Mouse (Mus musculus) heart, embryonic 10.5 days (tissue): Measurements from ENCODE around the gene Ppp1r9b. TPM values are rescaled to one million over a fixed set of nuclear protein-coding genes. Genes with fewer than 3 reads are reported as not detected.
A peak's percentile ranks its signal among the peaks of the same experiment; 100 is the strongest.
"Not testable (repeated sequence)": the region's sequence is repeated elsewhere in the genome, so short reads cannot be mapped to it uniquely, and the experiment has no call there.

Experiments used
- DNase-seq: peaks from one replicate; pipeline ENCODE4 v3.0.0-alpha.2; 2017; ENCODE audit warnings: low spot score
- H3K27ac ChIP-seq: fragments of 300-500 bp; sonication (generic); 2 replicates; pipeline ENCODE4 v1.5.1; 2016; ENCODE audit warnings: mild to moderate bottlenecking
- H3K27me3 ChIP-seq: fragments of 300-500 bp; sonication (generic); 2 replicates; pipeline ENCODE4 v1.6.1; 2016; ENCODE audit warnings: mild to moderate bottlenecking; ENCODE audit not compliant: poor library complexity, insufficient read depth, severe bottlenecking
- H3K36me3 ChIP-seq: fragments of 300-500 bp; sonication (generic); 2 replicates; pipeline ENCODE4 v1.6.1; 2016; ENCODE audit warnings: mild to moderate bottlenecking, moderate library complexity
- H3K4me1 ChIP-seq: fragments of 300-500 bp; sonication (generic); 2 replicates; pipeline ENCODE4 v1.6.1; 2016; ENCODE audit warnings: mild to moderate bottlenecking
- H3K4me3 ChIP-seq: fragments of 300-500 bp; sonication (generic); 2 replicates; pipeline ENCODE4 v1.5.1; 2016; ENCODE audit warnings: mild to moderate bottlenecking, moderate library complexity
- H3K9me3 ChIP-seq: fragments of 300-500 bp; sonication (generic); 2 replicates; pipeline ENCODE4 v1.6.1; 2016; ENCODE audit warnings: mild to moderate bottlenecking, moderate library complexity
- WGBS: fragments of 180-500 bp; shearing (Covaris S2); methylation state at CpG from one replicate; pipeline ENCODE4 v1.1.7; 2016; 5-methylcytosine and 5-hydroxymethylcytosine counted together
- polyA plus RNA-seq: library from polyadenylated mRNA; unstranded; fragments of >200 nt; fragmentation: Nextera tagmentation; extraction: Ambion mirVana; gene quantifications from 2 replicates; pipeline ENCODE4 v1.2.1, GENCODE M21; 2016

Ppp1r9b gene
- polyA plus RNA-seq, 1 experiment from 2014 or later = 12.5 TPM

GRCm38 (mm10) chr11:94967419-94967818 lies 23.4 kb upstream of the Ppp1r9b start, which contains the start of gene Hils1:
Hils1 (plus strand) TSS chr11:94967593.
- peaks cover 18% of the 10 kb centered on the region for H3K4me1 ChIP-seq
- H3K27ac ChIP-seq = no peak within 1 kb of the TSS
- peaks cover 29% of the 10 kb centered on the region for H3K27me3 ChIP-seq
- H3K4me3 ChIP-seq = no peak within 1 kb of the TSS
- WGBS = 36% methylated on average over 4 of the region's 4 CpGs
- no peaks in the 10 kb centered on the region for H3K9me3 ChIP-seq
- no peaks in the 10 kb centered on the region; the same call in 1 of the 2 replicates for H3K36me3 ChIP-seq
- no peak for DNase-seq

- Histone ChIP-seq H3K36me3 (no peaks in the 10 kb centered on the region; the same call in 1 of the 2 replicates), H3K27me3 (peaks cover 30% of the 10 kb centered on the region), H3K9me3 (no peaks in the 10 kb centered on the region), H3K4me1 (peaks cover 18% of the 10 kb centered on the region), H3K27ac (no peak overlapping the region), H3K4me3 (no peak overlapping the region)
- WGBS = 82% methylated on average over 7 of the region's 7 CpGs
- no peak for DNase-seq
These were observed 22.6 kb upstream of the Ppp1r9b start for GRCm38 (mm10) chr11:94968187-94968586.

GRCm38 (mm10) chr11:94969709-94970108 lies 21.1 kb upstream of the Ppp1r9b start:
- not testable (repeated sequence) for H3K4me3 ChIP-seq, H3K9me3 ChIP-seq, H3K27ac ChIP-seq, DNase-seq, H3K36me3 ChIP-seq
- peaks cover 27% of the 10 kb centered on the region for H3K4me1 ChIP-seq
- H3K27me3 ChIP-seq = peaks cover 28% of the 10 kb centered on the region
- 89% methylated on average over 4 of the region's 4 CpGs for WGBS

GRCm38 (mm10) chr11:94970210-94970943 lies 20.5 kb upstream of the Ppp1r9b start:
- no peak for DNase-seq
- H3K4me3 ChIP-seq = no peak overlapping the region
- no peak overlapping the region for H3K27ac ChIP-seq
- WGBS = 55% methylated on average over 15 of the region's 15 CpGs
- H3K36me3 ChIP-seq = no peaks in the 10 kb centered on the region; the same call in 1 of the 2 replicates
- H3K4me1 ChIP-seq = peaks cover 34% of the 10 kb centered on the region
- H3K27me3 ChIP-seq = peaks cover 28% of the 10 kb centered on the region
- H3K9me3 ChIP-seq = no peaks in the 10 kb centered on the region

- 67% methylated on average over 16 of the region's 16 CpGs for WGBS
- Histone ChIP-seq H3K27ac (peak overlapping the region; percentile 85), H3K36me3 (no peaks in the 10 kb centered on the region; the same call in 1 of the 2 replicates), H3K4me1 (peaks cover 45% of the 10 kb centered on the region), H3K4me3 (peak overlapping the region; percentile 52), H3K9me3 (no peaks in the 10 kb centered on the region), H3K27me3 (peaks cover 28% of the 10 kb centered on the region)
- DNase-seq = no peak
These were observed 18.8 kb upstream of the Ppp1r9b start for GRCm38 (mm10) chr11:94971895-94972615.

GRCm38 (mm10) chr11:94972887-94973286 lies 17.9 kb upstream of the Ppp1r9b start:
- Histone ChIP-seq H3K4me1 (peaks cover 49% of the 10 kb centered on the region), H3K27me3 (peaks cover 28% of the 10 kb centered on the region), H3K27ac (peak overlapping the region; percentile 85), H3K36me3 (no peaks in the 10 kb centered on the region), H3K9me3 (no peaks in the 10 kb centered on the region), H3K4me3 (peak overlapping the region; percentile 52)
- no peak for DNase-seq
- 39% methylated on average over 5 of the region's 5 CpGs for WGBS

GRCm38 (mm10) chr11:94973313-94973712 lies 17.5 kb upstream of the Ppp1r9b start:
- peaks cover 28% of the 10 kb centered on the region for H3K27me3 ChIP-seq
- H3K4me3 ChIP-seq = peak overlapping the region; percentile 52
- H3K27ac ChIP-seq = peak overlapping the region; percentile 85
- no peaks in the 10 kb centered on the region for H3K36me3 ChIP-seq
- H3K9me3 ChIP-seq = no peaks in the 10 kb centered on the region
- DNase-seq = no peak
- peaks cover 53% of the 10 kb centered on the region for H3K4me1 ChIP-seq
- WGBS = 36% methylated on average over 4 of the region's 4 CpGs

GRCm38 (mm10) chr11:94974951-94975350 lies 15.9 kb upstream of the Ppp1r9b start:
- H3K9me3 ChIP-seq = no peaks in the 10 kb centered on the region
- WGBS = 71% methylated on average over 2 of the region's 2 CpGs
- DNase-seq = no peak
- H3K27ac ChIP-seq = peak overlapping the region; percentile 80; the same call in 1 of the 2 replicates
- H3K27me3 ChIP-seq = peaks cover 17% of the 10 kb centered on the region
- H3K4me1 ChIP-seq = peaks cover 69% of the 10 kb centered on the region
- 0 out of 2 replicates have a peak overlapping the region, but pooled peaks have one; percentile 12 for H3K4me3 ChIP-seq
- H3K36me3 ChIP-seq = no peaks in the 10 kb centered on the region

- 48% methylated on average over 5 of the region's 5 CpGs for WGBS
- H3K9me3 ChIP-seq = no peaks in the 10 kb centered on the region
- no peaks in the 10 kb centered on the region for H3K36me3 ChIP-seq
- peaks cover 70% of the 10 kb centered on the region for H3K4me1 ChIP-seq
- H3K27me3 ChIP-seq = peaks cover 14% of the 10 kb centered on the region
- no peak within 1 kb of the TSS for H3K4me3 ChIP-seq
- DNase-seq = no peak
- H3K27ac ChIP-seq = peak within 1 kb of the TSS; percentile 80
These were observed 14.6 kb upstream of the Ppp1r9b start, which contains the start of gene Sgca for GRCm38 (mm10) chr11:94976199-94976598. Sgca (minus strand) TSS chr11:94976327.

GRCm38 (mm10) chr11:94978178-94978915 lies 12.5 kb upstream of the Ppp1r9b start:
- H3K36me3 ChIP-seq = no peaks in the 10 kb centered on the region
- no peaks in the 10 kb centered on the region for H3K27me3 ChIP-seq
- no peaks in the 10 kb centered on the region for H3K9me3 ChIP-seq
- 42% methylated on average over 9 of the region's 9 CpGs for WGBS
- peak overlapping the region; percentile 33 for H3K4me3 ChIP-seq
- H3K4me1 ChIP-seq = peaks cover 52% of the 10 kb centered on the region
- H3K27ac ChIP-seq = peak overlapping the region; percentile 80
- DNase-seq = peak; percentile 63

- peak; percentile 98 for DNase-seq
- H3K4me1 ChIP-seq = peaks cover 46% of the 10 kb centered on the region
- peak overlapping the region; percentile 80 for H3K27ac ChIP-seq
- H3K36me3 ChIP-seq = no peaks in the 10 kb centered on the region
- under 1% methylated on average over 20 of the region's 20 CpGs for WGBS
- peak overlapping the region; percentile 33 for H3K4me3 ChIP-seq
- no peaks in the 10 kb centered on the region for H3K27me3 ChIP-seq
- no peaks in the 10 kb centered on the region for H3K9me3 ChIP-seq
These were observed 11.9 kb upstream of the Ppp1r9b start for GRCm38 (mm10) chr11:94978947-94979346.

- H3K27me3 ChIP-seq = no peaks in the 10 kb centered on the region
- H3K27ac ChIP-seq = peak overlapping the region; percentile 80
- H3K4me3 ChIP-seq = peak overlapping the region; percentile 33
- no peaks in the 10 kb centered on the region for H3K36me3 ChIP-seq
- DNase-seq = peak; percentile 74
- 72% methylated on average over 11 of the region's 11 CpGs for WGBS
- H3K9me3 ChIP-seq = no peaks in the 10 kb centered on the region
- peaks cover 45% of the 10 kb centered on the region for H3K4me1 ChIP-seq
These were observed 11.2 kb upstream of the Ppp1r9b start for GRCm38 (mm10) chr11:94979462-94980179.
